Mouse (Mus musculus) ES-Bruce4 (cell line): ENCODE data around the gene Zfp318.

Source experiments
- CTCF ChIP-seq: IDR thresholded peaks from one replicate; pipeline ENCODE4 v1.8.1; 2011; ENCODE audit warnings: low read depth, low read length
- POLR2A ChIP-seq: IDR thresholded peaks from one replicate; pipeline ENCODE4 v1.8.1; 2011; ENCODE audit warnings: low read length; ENCODE audit not compliant: insufficient read depth

- TF ChIP-seq CTCF (no peak), POLR2A (no peak)
Measured at GRCm38 (mm10) chr17:46446264-46446663, 62.7 kb downstream of the Zfp318 start.
